Mouse (Mus musculus) liver, embryonic 16.5 days (tissue): ENCODE measurements at regions not wholly inside any gene's neighbourhood (a gene's known extent, or its start where the extent isn't known, plus 50 kb on each side); places are given as distances from the start of the nearest gene placed in this dataset.
"Not testable (repeated sequence)": the region's sequence is repeated elsewhere in the genome, so short reads cannot be mapped to it uniquely, and the experiment has no call there.

Experiments
- ATAC-seq: fragments of 200-750 bp; cut with Nextera tagmentation; 2 replicates; pipeline ENCODE4 v1.8.0; 2017; ENCODE audit warnings: low read depth, mild to moderate bottlenecking, moderate number of reproducible peaks, moderate library complexity
- H3K27ac ChIP-seq: fragments of 300-500 bp; sonication (generic); 2 replicates; pipeline ENCODE4 v1.5.1; 2014; ENCODE audit warnings: mild to moderate bottlenecking, low read length
- H3K27me3 ChIP-seq: fragments of 300-500 bp; sonication (generic); 2 replicates; pipeline ENCODE4 v1.6.1; 2014; ENCODE audit warnings: low read depth, low read length, mixed read lengths; ENCODE audit not compliant: control insufficient read depth, insufficient read depth
- H3K36me3 ChIP-seq: fragments of 300-500 bp; sonication (generic); 2 replicates; pipeline ENCODE4 v1.6.1; 2014; ENCODE audit warnings: mild to moderate bottlenecking; ENCODE audit not compliant: control insufficient read depth, insufficient read depth
- H3K4me1 ChIP-seq: fragments of 300-500 bp; sonication (generic); 2 replicates; pipeline ENCODE4 v1.6.1; 2014; ENCODE audit warnings: low read depth, low read length, mixed read lengths; ENCODE audit not compliant: control insufficient read depth
- H3K4me2 ChIP-seq: fragments of 300-500 bp; sonication (generic); 2 replicates; pipeline ENCODE4 v1.6.1; 2014; ENCODE audit warnings: low read depth, low read length, mixed read lengths
- H3K4me3 ChIP-seq: fragments of 300-500 bp; sonication (generic); 2 replicates; pipeline ENCODE4 v1.5.1; 2014; ENCODE audit warnings: low read depth, mild to moderate bottlenecking, low read length
- H3K9ac ChIP-seq: fragments of 300-500 bp; sonication (generic); 2 replicates; pipeline ENCODE4 v1.6.1; 2014; ENCODE audit warnings: low read depth, low read length
- H3K9me3 ChIP-seq: fragments of 300-500 bp; sonication (generic); replicated peaks from 2 replicates; pipeline ENCODE4 v1.6.1; 2016; ENCODE audit warnings: low read length; ENCODE audit not compliant: control insufficient read depth
- WGBS: fragments of 180-500 bp; shearing (Covaris S2); extraction: QIAGEN DNeasy Blood & Tissue Kit; methylation state at CpG from one replicate; pipeline ENCODE4 v1.1.7; 2014; ENCODE audit not compliant: insufficient replicate concordance; 5-methylcytosine and 5-hydroxymethylcytosine counted together

DNA sequence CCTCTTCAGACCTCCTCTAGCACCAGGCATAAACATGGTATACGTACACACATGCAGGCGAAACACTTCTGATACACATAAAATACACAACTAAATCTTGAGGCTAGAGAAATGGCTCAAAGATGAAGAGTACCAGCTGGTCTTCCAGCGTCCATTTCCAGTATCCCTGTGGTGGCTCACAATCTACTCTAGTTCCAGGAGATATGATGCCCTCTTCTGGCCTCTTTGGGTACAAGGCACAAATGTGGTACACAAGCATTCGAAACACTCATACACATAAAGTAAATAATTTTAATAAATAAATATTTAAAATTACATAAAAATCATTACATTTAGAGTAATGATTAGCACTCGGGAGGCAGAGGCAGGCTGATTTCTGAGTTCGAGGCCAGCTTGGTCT is 50.7 kb upstream of the Rabgap1l start:
- Histone ChIP-seq H3K4me1 (peaks cover 11% of the 10 kb centered on the region), H3K9ac (no peak overlapping the region), H3K36me3 (no peaks in the 10 kb centered on the region), H3K4me3 (no peak overlapping the region), H3K27me3 (no peaks in the 10 kb centered on the region), H3K27ac (no peak overlapping the region), H3K9me3 (no peaks in the 10 kb centered on the region), H3K4me2 (no peak overlapping the region)
- 73% methylated on average over 6 of the region's 6 CpGs for WGBS
- ATAC-seq, result 0 out of 2 replicates have a peak, but pooled peaks have one; percentile 43

GRCm38 (mm10) chr1:160844709-160845108 is 51.7 kb upstream of the Rabgap1l start:
- H3K27me3 ChIP-seq, H3K36me3 ChIP-seq, H3K4me3 ChIP-seq, H3K9me3 ChIP-seq, H3K4me1 ChIP-seq: not testable (repeated sequence)
- 35% methylated on average over 4 of the region's 4 CpGs for WGBS
- peak overlapping the region; percentile 49 for H3K4me2 ChIP-seq
- H3K27ac ChIP-seq, result peak overlapping the region; percentile 75
- peak overlapping the region; percentile 42 for H3K9ac ChIP-seq
- ATAC-seq, result peak; percentile 84

- no peak overlapping the region for H3K27ac ChIP-seq
- ATAC-seq, result peak; percentile 21
- H3K4me1 ChIP-seq, result peaks cover 4% of the 10 kb centered on the region
- H3K9me3 ChIP-seq, result no peaks in the 10 kb centered on the region
- H3K4me2 ChIP-seq, result no peak overlapping the region
- H3K9ac ChIP-seq, result no peak overlapping the region
- no peaks in the 10 kb centered on the region for H3K36me3 ChIP-seq
- no peak overlapping the region for H3K4me3 ChIP-seq
- H3K27me3 ChIP-seq, result no peaks in the 10 kb centered on the region
- WGBS, result 45% methylated on average over 1 of the region's 1 CpGs
Measured at GRCm38 (mm10) chr1:160850674-160851073, 55.5 kb upstream of the Rc3h1 start.

- Histone ChIP-seq H3K4me1 (peaks cover 4% of the 10 kb centered on the region), H3K4me3 (no peak overlapping the region), H3K4me2 (no peak overlapping the region), H3K36me3 (no peaks in the 10 kb centered on the region), H3K9me3 (no peaks in the 10 kb centered on the region), H3K27ac (no peak overlapping the region), H3K27me3 (no peaks in the 10 kb centered on the region), H3K9ac (no peak overlapping the region)
- ATAC-seq, result no peak
- 62% methylated on average over 5 of the region's 5 CpGs for WGBS
Measured at GRCm38 (mm10) chr1:160854410-160854809, 51.8 kb upstream of the Rc3h1 start.

DNA sequence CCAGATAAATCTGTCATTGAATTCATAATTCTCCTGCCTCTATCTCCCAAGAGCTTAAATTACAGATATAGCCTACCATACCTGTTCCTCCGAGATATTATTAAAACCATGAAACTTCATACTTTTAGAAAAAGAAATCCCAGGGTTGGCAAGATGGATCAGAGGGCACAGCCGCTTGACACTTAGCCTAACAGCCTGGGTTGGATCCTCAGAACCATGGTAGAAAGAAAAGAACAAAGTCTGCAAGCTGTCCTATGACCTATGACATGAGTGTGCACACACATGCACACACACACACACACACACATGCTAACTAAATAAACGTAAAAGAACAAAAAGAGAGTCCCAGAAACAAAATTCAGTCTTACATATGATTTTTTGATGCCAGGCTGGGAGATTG is 50.8 kb upstream of the Rc3h1 start:
- no peaks in the 10 kb centered on the region for H3K36me3 ChIP-seq
- WGBS, result 61% methylated on average over 3 of the region's 3 CpGs
- H3K4me2 ChIP-seq, result no peak overlapping the region
- H3K4me3 ChIP-seq, result no peak overlapping the region
- no peak overlapping the region for H3K27ac ChIP-seq
- no peak overlapping the region for H3K9ac ChIP-seq
- H3K27me3 ChIP-seq, result no peaks in the 10 kb centered on the region
- H3K9me3 ChIP-seq, result no peaks in the 10 kb centered on the region
- no peak for ATAC-seq
- peaks cover 2% of the 10 kb centered on the region for H3K4me1 ChIP-seq

DNA sequence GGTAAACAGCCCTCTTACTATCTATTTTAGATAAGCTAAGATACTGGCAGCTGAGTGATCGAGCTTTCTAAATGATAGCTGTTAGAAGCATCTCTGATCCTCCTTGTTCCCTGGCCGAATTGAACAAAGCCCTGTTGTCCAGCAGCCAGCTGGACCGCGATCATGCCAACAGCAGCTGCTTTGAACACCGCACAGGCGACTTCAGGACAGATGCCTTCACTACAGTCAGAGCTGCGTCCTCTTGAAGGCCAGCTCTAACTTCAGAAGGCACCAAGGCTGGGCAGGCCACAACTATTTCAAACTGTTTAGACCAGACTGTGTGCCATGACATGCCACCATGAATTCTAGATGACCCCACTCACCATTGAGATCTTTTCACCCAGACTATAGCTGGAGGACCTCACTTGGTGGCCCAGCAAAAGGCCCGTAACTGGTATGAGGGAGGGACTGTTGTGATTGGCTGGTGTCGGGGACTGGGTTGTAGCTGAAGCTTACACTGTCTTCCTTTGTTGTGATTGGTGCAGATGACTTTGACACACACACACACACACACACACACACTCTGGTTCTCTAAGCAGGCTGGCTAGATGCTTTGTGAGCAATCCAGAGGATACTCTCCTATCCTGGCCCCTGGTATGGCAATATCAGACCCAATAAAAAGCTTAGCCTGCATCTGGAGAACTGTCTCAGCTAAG is 50.1 kb upstream of the Rc3h1 start:
- H3K9ac ChIP-seq, result no peak overlapping the region
- no peak overlapping the region for H3K4me2 ChIP-seq
- H3K27ac ChIP-seq, result no peak overlapping the region
- no peak for ATAC-seq
- H3K27me3 ChIP-seq, result no peaks in the 10 kb centered on the region
- no peaks in the 10 kb centered on the region for H3K9me3 ChIP-seq
- no peaks in the 10 kb centered on the region for H3K4me1 ChIP-seq
- 74% methylated on average over 9 of the region's 9 CpGs for WGBS
- no peaks in the 10 kb centered on the region for H3K36me3 ChIP-seq
- H3K4me3 ChIP-seq, result no peak overlapping the region
